ENCODE assay signal across 7 mouse cellular contexts in genomic region chr2:177956734-177957133, GRCm38 (mm10). TPM values are rescaled to one million over a fixed set of nuclear protein-coding genes. Genes with fewer than 3 reads are reported as not detected.
DNase-seq lines count a peak whose midpoint lies in the region; ATAC-seq and TF ChIP-seq lines count a peak whose summit lies in the region.
"Not testable (repeated sequence)": the region's sequence is repeated elsewhere in the genome, so short reads cannot be mapped to it uniquely, and the experiment has no call there.

No protein-coding gene starts in this region.

- not testable (repeated sequence) for TF ChIP-seq CTCF in bone marrow, adult 2 months (IDR thresholded peaks at IDR 0.05; ENCODE audit: control insufficient read depth, insufficient read depth, low read length)

- not testable (repeated sequence) for H3K4me1 ChIP-seq in bone marrow, adult 2 months (ENCODE audit: control insufficient read depth, insufficient read depth, low read length); embryonic facial prominence, embryonic 15.5 days; heart, embryonic 15.5 days (replicated peaks); kidney, embryonic 15.5 days

- not testable (repeated sequence) for ATAC-seq in embryonic facial prominence, embryonic 15.5 days (ENCODE audit: insufficient number of reproducible peaks, low FRiP score, low TSS enrichment, low read depth); heart, embryonic 15.5 days (replicated peaks; ENCODE audit: insufficient number of reproducible peaks, insufficient read depth, low FRiP score, low read depth); kidney, embryonic 15.5 days (replicated peaks; ENCODE audit: low FRiP score)

- WGBS in bone marrow, adult 2 months: 2% methylated on average over 18 of the region's 18 CpGs
- under 1% methylated on average over 18 of the region's 18 CpGs for WGBS in embryonic facial prominence, embryonic 15.5 days
- WGBS in heart, embryonic 15.5 days: under 1% methylated on average over 18 of the region's 18 CpGs
- WGBS in kidney, embryonic 15.5 days: under 1% methylated on average over 16 of the region's 18 CpGs

- TF ChIP-seq POLR2A in bone marrow, adult 2 months (IDR thresholded peaks at IDR 0.05; ENCODE audit: borderline replicate concordance, control insufficient read depth, low read depth, low read length): not testable (repeated sequence)

- intact Hi-C loops in left cerebral cortex, postnatal 4 days (cut with DNase I): not testable (repeated sequence)

- peak overlapping the region; percentile 34; the same call in 1 of the 2 replicates for H3K4me2 ChIP-seq in embryonic facial prominence, embryonic 15.5 days (replicated peaks)
- H3K4me2 ChIP-seq in heart, embryonic 15.5 days: peak overlapping the region; percentile 54
- peak overlapping the region; percentile 52 for H3K4me2 ChIP-seq in kidney, embryonic 15.5 days

- H3K27ac ChIP-seq in bone marrow, adult 2 months (ENCODE audit: control insufficient read depth, insufficient read depth, low read depth, low read length, poor library complexity); embryonic facial prominence, embryonic 15.5 days (replicated peaks); heart, embryonic 15.5 days; kidney, embryonic 15.5 days: not testable (repeated sequence)

- H3K9me3 ChIP-seq in embryonic facial prominence, embryonic 15.5 days (replicated peaks); heart, embryonic 15.5 days (replicated peaks); kidney, embryonic 15.5 days (replicated peaks): not testable (repeated sequence)

- H3K9ac ChIP-seq in embryonic facial prominence, embryonic 15.5 days; kidney, embryonic 15.5 days: not testable (repeated sequence)
- peak overlapping the region; percentile 56 for H3K9ac ChIP-seq in heart, embryonic 15.5 days

- peak overlapping the region; percentile 39 for H3K4me3 ChIP-seq in bone marrow, adult 2 months (replicated peaks; ENCODE audit: control insufficient read depth, low read depth, low read length)
- H3K4me3 ChIP-seq in embryonic facial prominence, embryonic 15.5 days (replicated peaks): peak overlapping the region; percentile 48
- peak overlapping the region; percentile 55 for H3K4me3 ChIP-seq in heart, embryonic 15.5 days
- H3K4me3 ChIP-seq in kidney, embryonic 15.5 days (replicated peaks): peak overlapping the region; percentile 51

- not testable (repeated sequence) for H3K36me3 ChIP-seq in embryonic facial prominence, embryonic 15.5 days; heart, embryonic 15.5 days; kidney, embryonic 15.5 days

- H3K27me3 ChIP-seq in embryonic facial prominence, embryonic 15.5 days; heart, embryonic 15.5 days; kidney, embryonic 15.5 days: not testable (repeated sequence)

- peak; percentile 37 for DNase-seq in left cerebral cortex, postnatal 4 days
- peak; percentile 20 to 26 for DNase-seq in lung, postnatal 4 days
- peak; percentile 40 for DNase-seq in right cerebral cortex, adult 18-20 months

RNA-seq across cellular contexts. Expression of gene Gm14326, which starts 0.4 kb away (rescaled TPM):
- 3.9 and 6.4 TPM in 2 replicates for polyA plus RNA-seq in bone marrow, adult 2 months (2011; ENCODE audit: insufficient read depth, insufficient read length, low replicate concordance, missing spikeins)
- polyA plus RNA-seq in embryonic facial prominence, embryonic 15.5 days (2015; fragmentation: Nextera tagmentation; extraction: Ambion mirVana): 17.3 and 17.4 TPM in 2 replicates
- 19.1 and 21.7 TPM in 2 replicates for polyA plus RNA-seq in heart, embryonic 15.5 days (2015; fragmentation: Nextera tagmentation; extraction: Ambion mirVana)
- 13.9 and 16.2 TPM in 2 replicates for polyA plus RNA-seq in kidney, embryonic 15.5 days (2015; fragmentation: Nextera tagmentation; extraction: Ambion mirVana)
- total RNA-seq in left cerebral cortex, postnatal 4 days (2021): 10 to 100 TPM; 43.6 to 46.4 TPM

RNA-seq across cellular contexts. Expression of gene Zfp972, which starts 31.3 kb away (rescaled TPM):
- not detected in 2 replicates for polyA plus RNA-seq in bone marrow, adult 2 months (2011; ENCODE audit: insufficient read depth, insufficient read length, low replicate concordance, missing spikeins)
- polyA plus RNA-seq in embryonic facial prominence, embryonic 15.5 days (2015; fragmentation: Nextera tagmentation; extraction: Ambion mirVana): 0.55 and 1.3 TPM in 2 replicates
- 0.87 TPM in 1 of 2 replicates, not detected in the other for polyA plus RNA-seq in heart, embryonic 15.5 days (2015; fragmentation: Nextera tagmentation; extraction: Ambion mirVana)
- polyA plus RNA-seq in kidney, embryonic 15.5 days (2015; fragmentation: Nextera tagmentation; extraction: Ambion mirVana): 0.32 and 0.40 TPM in 2 replicates
- 1 to 10 TPM in 1 of 2 experiments, under 1 TPM in 1; 0.70 to 1.3 TPM for total RNA-seq in left cerebral cortex, postnatal 4 days (2021)

RNA-seq across cellular contexts. Expression of gene Gm14327, which starts 59.8 kb away (rescaled TPM):
- not detected in 2 replicates for polyA plus RNA-seq in bone marrow, adult 2 months (2011; ENCODE audit: insufficient read depth, insufficient read length, low replicate concordance, missing spikeins)
- polyA plus RNA-seq in embryonic facial prominence, embryonic 15.5 days (2015; fragmentation: Nextera tagmentation; extraction: Ambion mirVana): 2.8 and 3.3 TPM in 2 replicates
- 2.9 and 4.4 TPM in 2 replicates for polyA plus RNA-seq in heart, embryonic 15.5 days (2015; fragmentation: Nextera tagmentation; extraction: Ambion mirVana)
- 3.2 and 3.7 TPM in 2 replicates for polyA plus RNA-seq in kidney, embryonic 15.5 days (2015; fragmentation: Nextera tagmentation; extraction: Ambion mirVana)
- 1 to 10 TPM; 4.0 to 4.1 TPM for total RNA-seq in left cerebral cortex, postnatal 4 days (2021)
